In genomic region chr9:71188647-71189415, GRCm38 (mm10) we compare ENCODE assay signal across 8 mouse cellular contexts. TPM values are rescaled to one million over a fixed set of nuclear protein-coding genes. Genes with fewer than 3 reads are reported as not detected.
DNase-seq lines count a peak whose midpoint lies in the region; ATAC-seq and TF ChIP-seq lines count a peak whose summit lies in the region.

No protein-coding gene starts in this region.

- no peaks in the 10 kb centered on the region for H3K27me3 ChIP-seq in E14TG2a.4 (ENCODE audit: insufficient read depth, low read length)
- no peaks in the 10 kb centered on the region for H3K27me3 ChIP-seq in erythroblast, embryonic 14.5 days (ENCODE audit: control insufficient read depth)
- H3K27me3 ChIP-seq in heart, embryonic 15.5 days: no peaks in the 10 kb centered on the region
- H3K27me3 ChIP-seq in liver, embryonic 15.5 days: no peaks in the 10 kb centered on the region
- H3K27me3 ChIP-seq in neural tube, embryonic 12.5 days (replicated peaks): no peaks in the 10 kb centered on the region

- H3K4me2 ChIP-seq in heart, embryonic 15.5 days: peak overlapping the region; percentile 60
- peak overlapping the region; percentile 60 for H3K4me2 ChIP-seq in liver, embryonic 15.5 days
- peak overlapping the region; percentile 49 for H3K4me2 ChIP-seq in neural tube, embryonic 12.5 days (replicated peaks)

- no peak overlapping the region for H3K4me3 ChIP-seq in E14TG2a.4 (replicated peaks; ENCODE audit: low read length)
- peak overlapping the region; percentile 26 for H3K4me3 ChIP-seq in erythroblast, embryonic 14.5 days (replicated peaks)
- H3K4me3 ChIP-seq in heart, embryonic 15.5 days: peak overlapping the region; percentile 24; the same call in 1 of the 2 replicates
- H3K4me3 ChIP-seq in liver, embryonic 15.5 days (replicated peaks): peak overlapping the region; percentile 16; the same call in 1 of the 2 replicates
- no peak overlapping the region for H3K4me3 ChIP-seq in neural tube, embryonic 12.5 days

- DNase-seq in c-Kit-negative CD71-positive TER-119-positive erythroid progenitor cells, embryonic 14.5 days (ENCODE audit: low read depth, low spot score): peak; percentile 70
- peak; percentile 57 to 81 for DNase-seq in kidney, postnatal 25 days
- peak; percentile 31 for DNase-seq in telencephalon, adult 2 months (ENCODE audit: low read depth, low spot score)

- ATAC-seq in heart, embryonic 15.5 days (replicated peaks; ENCODE audit: insufficient number of reproducible peaks, insufficient read depth, low FRiP score, low read depth): 0 out of 2 replicates have a peak, but pooled peaks have one; percentile 50
- peak; percentile 93 for ATAC-seq in liver, embryonic 15.5 days (ENCODE audit: insufficient read depth)
- 0 out of 2 replicates have a peak, but pooled peaks have one; percentile 33 for ATAC-seq in neural tube, embryonic 12.5 days (ENCODE audit: low FRiP score, low read depth)

- H3K9me3 ChIP-seq in E14TG2a.4 (ENCODE audit: low read length): no peaks in the 10 kb centered on the region
- no peaks in the 10 kb centered on the region for H3K9me3 ChIP-seq in erythroblast, embryonic 14.5 days (ENCODE audit: control insufficient read depth, low read length)
- H3K9me3 ChIP-seq in heart, embryonic 15.5 days (replicated peaks): no peaks in the 10 kb centered on the region
- H3K9me3 ChIP-seq in liver, embryonic 15.5 days (replicated peaks): no peaks in the 10 kb centered on the region
- H3K9me3 ChIP-seq in neural tube, embryonic 12.5 days: no peaks in the 10 kb centered on the region

- peaks cover 18% of the 10 kb centered on the region for H3K4me1 ChIP-seq in E14TG2a.4 (replicated peaks; ENCODE audit: low read depth, low read length)
- peaks cover 41% of the 10 kb centered on the region for H3K4me1 ChIP-seq in erythroblast, embryonic 14.5 days (ENCODE audit: control insufficient read depth)
- H3K4me1 ChIP-seq in heart, embryonic 15.5 days (replicated peaks): peaks cover 4% of the 10 kb centered on the region; the same call in 1 of the 2 replicates
- peaks cover 44% of the 10 kb centered on the region for H3K4me1 ChIP-seq in liver, embryonic 15.5 days (replicated peaks)
- no peaks in the 10 kb centered on the region for H3K4me1 ChIP-seq in neural tube, embryonic 12.5 days

- H3K9ac ChIP-seq in heart, embryonic 15.5 days: no peak overlapping the region; the same call in 1 of the 2 replicates
- H3K9ac ChIP-seq in liver, embryonic 15.5 days: peak overlapping the region; percentile 35
- H3K9ac ChIP-seq in neural tube, embryonic 12.5 days: no peak overlapping the region

- peak; percentile 87 for TF ChIP-seq CTCF in E14TG2a.4 (conservative IDR thresholded peaks at IDR 0.05; ENCODE audit: low read length)

- 4% methylated on average over 12 of the region's 12 CpGs for WGBS in heart, embryonic 15.5 days
- WGBS in liver, embryonic 15.5 days (ENCODE audit: insufficient replicate concordance): 2% methylated on average over 12 of the region's 12 CpGs
- WGBS in neural tube, embryonic 12.5 days: 15% methylated on average over 12 of the region's 12 CpGs

- no peaks in the 10 kb centered on the region for H3K36me3 ChIP-seq in E14TG2a.4 (ENCODE audit: insufficient read depth, low read length)
- no peaks in the 10 kb centered on the region for H3K36me3 ChIP-seq in erythroblast, embryonic 14.5 days (ENCODE audit: control insufficient read depth)
- no peaks in the 10 kb centered on the region for H3K36me3 ChIP-seq in heart, embryonic 15.5 days
- H3K36me3 ChIP-seq in liver, embryonic 15.5 days (replicated peaks): no peaks in the 10 kb centered on the region
- no peaks in the 10 kb centered on the region for H3K36me3 ChIP-seq in neural tube, embryonic 12.5 days

- H3K27ac ChIP-seq in heart, embryonic 15.5 days: no peak overlapping the region
- peak overlapping the region; percentile 25 for H3K27ac ChIP-seq in liver, embryonic 15.5 days (replicated peaks)
- H3K27ac ChIP-seq in neural tube, embryonic 12.5 days: no peak overlapping the region

RNA-seq across cellular contexts. Expression of gene Aqp9, which starts 20.3 kb away (rescaled TPM):
- polyA plus RNA-seq in erythroblast, embryonic 14.5 days (2012): 0.26 and 0.27 TPM in 2 replicates
- 0.34 and 0.60 TPM in 2 replicates for polyA plus RNA-seq in heart, embryonic 15.5 days (2015; fragmentation: Nextera tagmentation; extraction: Ambion mirVana)
- 7.7 and 8.2 TPM in 2 replicates for polyA plus RNA-seq in liver, embryonic 15.5 days (2015; fragmentation: Nextera tagmentation; extraction: Ambion mirVana)
- 0.09 TPM in 1 of 2 replicates, not detected in the other for polyA plus RNA-seq in neural tube, embryonic 12.5 days (2016; fragmentation: Nextera tagmentation; extraction: Ambion mirVana)

RNA-seq across cellular contexts. Expression of gene Aldh1a2, which starts 26.8 kb away (rescaled TPM):
- not detected in 2 replicates for polyA plus RNA-seq in erythroblast, embryonic 14.5 days (2012)
- 24.3 and 32.0 TPM in 2 replicates for polyA plus RNA-seq in heart, embryonic 15.5 days (2015; fragmentation: Nextera tagmentation; extraction: Ambion mirVana)
- 0.92 and 1.0 TPM in 2 replicates for polyA plus RNA-seq in liver, embryonic 15.5 days (2015; fragmentation: Nextera tagmentation; extraction: Ambion mirVana)
- polyA plus RNA-seq in neural tube, embryonic 12.5 days (2016; fragmentation: Nextera tagmentation; extraction: Ambion mirVana): 91.0 and 100 TPM in 2 replicates

Comparison
In these comparisons a context has a peak if more than half of its experiments do, and no peak if none do; other contexts are left out.
1. H3K4me3 ChIP-seq: peak in erythroblast, embryonic 14.5 days (single experiment), heart, embryonic 15.5 days (single experiment) and liver, embryonic 15.5 days (single experiment); none in E14TG2a.4 (single experiment) and neural tube, embryonic 12.5 days (single experiment).
2. ATAC-seq: peak in every context shown above with its lines; median percentile 93 in liver, embryonic 15.5 days; 50 in heart, embryonic 15.5 days; 33 in neural tube, embryonic 12.5 days.
3. RNA of gene Aldh1a2, which starts 26.8 kb away (polyA plus RNA-seq): 91.0 to 100 TPM in neural tube, embryonic 12.5 days and 24.3 to 32.0 TPM in heart, embryonic 15.5 days; 0.92 to 1.0 TPM in liver, embryonic 15.5 days and not detected in erythroblast, embryonic 14.5 days; every median in the first group is over 10 times any median in the second.
4. Peak in every context shown above with its lines, with median percentiles within 50 percentile points of each other: DNase-seq and H3K4me2 ChIP-seq.